8 mouse cellular contexts compared by ENCODE assay signal in the genomic region with DNA sequence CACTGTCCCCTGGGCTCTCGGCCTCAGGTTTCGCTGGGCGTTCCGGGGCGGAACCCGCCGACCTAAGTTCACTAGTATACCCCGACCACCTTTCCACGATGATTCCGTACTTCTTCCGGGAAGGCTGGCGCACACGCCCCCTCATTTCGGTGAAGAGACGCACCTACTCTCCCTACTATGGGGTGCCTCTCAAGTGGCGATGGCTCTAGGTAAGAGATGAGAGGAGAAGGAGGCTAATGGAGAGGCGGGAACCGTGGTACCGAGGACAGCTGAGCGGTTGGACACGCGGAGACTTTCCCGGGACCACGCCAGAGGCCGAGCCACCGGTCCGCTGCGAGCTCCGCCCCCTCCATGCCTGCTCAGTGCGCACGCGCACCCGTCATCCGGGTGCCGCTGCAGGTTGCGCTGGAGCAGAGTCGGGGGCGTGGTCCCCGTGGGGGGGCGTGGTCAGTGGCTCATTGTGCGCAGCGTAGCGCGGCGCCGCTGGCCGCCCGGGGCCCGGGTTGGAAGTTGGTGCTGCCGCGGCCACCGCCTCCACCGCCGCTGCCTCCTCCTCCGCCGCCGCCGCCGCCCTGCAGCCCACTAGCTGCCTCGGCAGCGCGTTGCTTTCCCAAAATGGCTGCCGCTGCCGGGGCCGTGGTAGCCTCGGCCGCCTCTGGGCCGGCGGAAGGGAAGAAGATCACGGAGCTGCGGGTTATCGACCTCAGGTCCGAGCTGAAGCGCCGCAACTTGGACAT. TPM values are rescaled to one million over a fixed set of nuclear protein-coding genes. Genes with fewer than 3 reads are reported as not detected.
A peak's percentile ranks its signal among the peaks of the same experiment; 100 is the strongest.
DNase-seq lines count a peak whose midpoint lies in the region; ATAC-seq and TF ChIP-seq lines count a peak whose summit lies in the region.

Sltm (plus strand) TSS at position 450 of the 737 bp plus-strand sequence.

- H3K36me3 ChIP-seq in forebrain, embryonic 10.5 days (replicated peaks) = peaks cover 10% of the 10 kb centered on the region
- H3K36me3 ChIP-seq in heart, embryonic 15.5 days = no peaks in the 10 kb centered on the region
- H3K36me3 ChIP-seq in liver, embryonic 14.5 days (replicated peaks; ENCODE audit: control insufficient read depth, insufficient read depth, low read depth) = no peaks in the 10 kb centered on the region; the same call in 1 of the 2 replicates
- H3K36me3 ChIP-seq in neural tube, embryonic 11.5 days (ENCODE audit: control insufficient read depth, insufficient read depth, low read length) = no peaks in the 10 kb centered on the region
- H3K36me3 ChIP-seq in stomach, postnatal 0 days (ENCODE audit: control insufficient read depth, insufficient read depth, low read length) = no peaks in the 10 kb centered on the region

- no peak for TF ChIP-seq CTCF in liver, embryonic 14.5 days (IDR thresholded peaks at IDR 0.05; ENCODE audit: low read depth)
- TF ChIP-seq CTCF in stomach, postnatal 0 days (IDR thresholded peaks at IDR 0.05; ENCODE audit: low read depth) = no peak

- H3K4me3 ChIP-seq in forebrain, embryonic 10.5 days = peak within 1 kb of the TSS; percentile 89
- peak within 1 kb of the TSS; percentile 76 for H3K4me3 ChIP-seq in heart, embryonic 15.5 days
- peak within 1 kb of the TSS; percentile 83 to 95 for H3K4me3 ChIP-seq in liver, embryonic 14.5 days (ENCODE audit: insufficient read depth in 1 of 2, low read depth in 2 of 2, low read length in 2 of 2)
- peak within 1 kb of the TSS; percentile 84 for H3K4me3 ChIP-seq in neural tube, embryonic 11.5 days (ENCODE audit: low read depth, low read length)
- H3K4me3 ChIP-seq in stomach, postnatal 0 days (ENCODE audit: low read depth, low read length) = peak within 1 kb of the TSS; percentile 87

- peak within 1 kb of the TSS; percentile 88 for H3K4me2 ChIP-seq in heart, embryonic 15.5 days
- peak within 1 kb of the TSS; percentile 85 for H3K4me2 ChIP-seq in liver, embryonic 14.5 days (ENCODE audit: low read depth)
- H3K4me2 ChIP-seq in neural tube, embryonic 11.5 days (ENCODE audit: low read depth) = peak within 1 kb of the TSS; percentile 87
- H3K4me2 ChIP-seq in stomach, postnatal 0 days (replicated peaks; ENCODE audit: low read depth) = peak within 1 kb of the TSS; percentile 93

- H3K4me1 ChIP-seq in forebrain, embryonic 10.5 days = peaks cover 21% of the 10 kb centered on the region
- H3K4me1 ChIP-seq in heart, embryonic 15.5 days (replicated peaks) = peaks cover 20% of the 10 kb centered on the region
- H3K4me1 ChIP-seq in liver, embryonic 14.5 days (replicated peaks; ENCODE audit: control insufficient read depth in 2 of 2, insufficient read depth in 2 of 2, low read length in 1 of 2) = peaks cover 4 to 9% of the 10 kb centered on the region in 2 experiments; a peak in 3 of 4 replicates
- H3K4me1 ChIP-seq in neural tube, embryonic 11.5 days (ENCODE audit: control insufficient read depth, insufficient read depth, low read length) = peaks cover 4% of the 10 kb centered on the region
- H3K4me1 ChIP-seq in stomach, postnatal 0 days (replicated peaks; ENCODE audit: control insufficient read depth, insufficient read depth) = 0 out of 2 replicates have a peak, but pooled peaks cover 2% of the 10 kb centered on the region

- no peaks in the 10 kb centered on the region for H3K27me3 ChIP-seq in forebrain, embryonic 10.5 days (ENCODE audit: poor library complexity, severe bottlenecking)
- no peaks in the 10 kb centered on the region for H3K27me3 ChIP-seq in heart, embryonic 15.5 days
- no peaks in the 10 kb centered on the region for H3K27me3 ChIP-seq in liver, embryonic 14.5 days (ENCODE audit: control insufficient read depth, insufficient read depth, low read length)
- H3K27me3 ChIP-seq in neural tube, embryonic 11.5 days (ENCODE audit: control insufficient read depth, insufficient read depth, low read length) = no peaks in the 10 kb centered on the region
- no peaks in the 10 kb centered on the region for H3K27me3 ChIP-seq in stomach, postnatal 0 days (ENCODE audit: control insufficient read depth, insufficient read depth, low read length)

- H3K9ac ChIP-seq in heart, embryonic 15.5 days = peak within 1 kb of the TSS; percentile 90
- peak within 1 kb of the TSS; percentile 94 for H3K9ac ChIP-seq in liver, embryonic 14.5 days (replicated peaks)
- H3K9ac ChIP-seq in neural tube, embryonic 11.5 days (ENCODE audit: low read length) = peak within 1 kb of the TSS; percentile 98
- H3K9ac ChIP-seq in stomach, postnatal 0 days (ENCODE audit: low read length) = peak within 1 kb of the TSS; percentile 91

- no peak for TF ChIP-seq EP300 in liver, embryonic 14.5 days (IDR thresholded peaks at IDR 0.05; ENCODE audit: low read depth)
- TF ChIP-seq EP300 in stomach, postnatal 0 days (optimal IDR thresholded peaks at IDR 0.05) = no peak

- DNase-seq in c-Kit-negative CD71-positive TER-119-positive erythroid progenitor cells, embryonic 14.5 days (ENCODE audit: low read depth, low spot score) = peak; percentile 98
- DNase-seq in forebrain, embryonic 10.5 days (ENCODE audit: extremely low spot score, low spot score) = peak; percentile 98
- DNase-seq in kidney, postnatal 25 days = peak; percentile 99 to 100
- DNase-seq in liver, embryonic 14.5 days (ENCODE audit: low read depth in 3 of 3, low spot score in 3 of 3) = peak; percentile 92 to 94 (median 94)
- DNase-seq in neural tube, embryonic 11.5 days (ENCODE audit: low spot score) = peak; percentile 99
- peak; percentile 100 for DNase-seq in stomach, postnatal 0 days (ENCODE audit: low spot score)

- no peaks in the 10 kb centered on the region for H3K9me3 ChIP-seq in forebrain, embryonic 10.5 days
- H3K9me3 ChIP-seq in heart, embryonic 15.5 days (replicated peaks) = no peaks in the 10 kb centered on the region
- no peaks in the 10 kb centered on the region for H3K9me3 ChIP-seq in liver, embryonic 14.5 days (ENCODE audit: control insufficient read depth, low read length)
- H3K9me3 ChIP-seq in neural tube, embryonic 11.5 days (ENCODE audit: control insufficient read depth, low read length) = no peaks in the 10 kb centered on the region
- no peaks in the 10 kb centered on the region for H3K9me3 ChIP-seq in stomach, postnatal 0 days (ENCODE audit: control insufficient read depth, low read length)

- under 1% methylated on average over 74 of the region's 75 CpGs for WGBS in forebrain, embryonic 10.5 days
- WGBS in heart, embryonic 15.5 days = under 1% methylated on average over 71 of the region's 75 CpGs
- WGBS in liver, embryonic 14.5 days (ENCODE audit: insufficient replicate concordance) = under 1% methylated on average over 66 of the region's 75 CpGs
- under 1% methylated on average over 71 of the region's 75 CpGs for WGBS in neural tube, embryonic 11.5 days
- under 1% methylated on average over 54 of the region's 75 CpGs for WGBS in stomach, postnatal 0 days

- peak within 1 kb of the TSS; percentile 99 for H3K27ac ChIP-seq in forebrain, embryonic 10.5 days
- peak within 1 kb of the TSS; percentile 99 for H3K27ac ChIP-seq in heart, embryonic 15.5 days
- H3K27ac ChIP-seq in liver, embryonic 14.5 days = peak within 1 kb of the TSS; percentile 97
- peak within 1 kb of the TSS; percentile 97 for H3K27ac ChIP-seq in neural tube, embryonic 11.5 days (ENCODE audit: low read depth, low read length)
- peak within 1 kb of the TSS; percentile 99 for H3K27ac ChIP-seq in stomach, postnatal 0 days (replicated peaks)

- ATAC-seq in CD4-positive, CD25-positive, alpha-beta regulatory T cell, adult 4 months = peak; percentile 91
- ATAC-seq in heart, embryonic 15.5 days (replicated peaks; ENCODE audit: insufficient number of reproducible peaks, insufficient read depth, low FRiP score, low read depth) = peak; percentile 99
- ATAC-seq in liver, embryonic 14.5 days (ENCODE audit: insufficient read depth) = peak; percentile 92
- peak; percentile 96 for ATAC-seq in neural tube, embryonic 11.5 days (ENCODE audit: insufficient read depth, low FRiP score, low TSS enrichment)
- peak; percentile 97 for ATAC-seq in stomach, postnatal 0 days (ENCODE audit: low FRiP score, low TSS enrichment)

RNA-seq across cellular contexts. Expression of gene Sltm, which starts in this region (rescaled TPM):
- polyA plus RNA-seq in CD4-positive, CD25-positive, alpha-beta regulatory T cell, adult 4 months (2017; shearing (Covaris generic)) = 10 to 100 TPM; 89.4 to 93.4 TPM
- 61.0 and 61.7 TPM in 2 replicates for polyA plus RNA-seq in forebrain, embryonic 10.5 days (2016; fragmentation: Nextera tagmentation; extraction: Ambion mirVana)
- polyA plus RNA-seq in heart, embryonic 15.5 days (2015; fragmentation: Nextera tagmentation; extraction: Ambion mirVana) = 32.7 and 33.0 TPM in 2 replicates
- 7.9 and 17.2 TPM in 2 replicates for polyA plus RNA-seq in liver, embryonic 14.5 days (2012; rRNA removed)
- polyA plus RNA-seq in liver, embryonic 14.5 days (2014; fragmentation: Nextera tagmentation; extraction: Ambion mirVana) = 12.7 and 15.6 TPM in 2 replicates
- 63.3 and 70.7 TPM in 2 replicates for polyA plus RNA-seq in neural tube, embryonic 11.5 days (2014; fragmentation: Nextera tagmentation; extraction: Ambion mirVana)
- polyA plus RNA-seq in stomach, postnatal 0 days (2015; fragmentation: Nextera tagmentation; extraction: Ambion mirVana) = 22.0 and 22.5 TPM in 2 replicates

Comparison
In these comparisons a context has a peak if more than half of its experiments do, and no peak if none do; other contexts are left out.
1. Peak in every context shown above with its lines: DNase-seq, ATAC-seq, H3K4me3 ChIP-seq and H3K27ac ChIP-seq.